Mouse (Mus musculus) hindbrain, embryonic 12.5 days (tissue): ENCODE measurements at regions not wholly inside any gene's neighbourhood (a gene's known extent, or its start where the extent isn't known, plus 50 kb on each side); places are given as distances from the start of the nearest gene placed in this dataset.

ENCODE experiments used
- ATAC-seq: fragments of 200-750 bp; cut with Nextera tagmentation; 2 replicates; pipeline ENCODE4 v1.8.0; 2017; ENCODE audit warnings: moderate TSS enrichment; ENCODE audit not compliant: low FRiP score
- H3K27ac ChIP-seq: fragments of 300-500 bp; sonication (generic); 2 replicates; pipeline ENCODE4 v1.5.1; 2016; ENCODE audit warnings: mild to moderate bottlenecking
- H3K27me3 ChIP-seq: fragments of 300-500 bp; sonication (generic); 2 replicates; pipeline ENCODE4 v1.6.1; 2016; ENCODE audit warnings: mild to moderate bottlenecking
- H3K36me3 ChIP-seq: fragments of 300-500 bp; sonication (generic); 2 replicates; pipeline ENCODE4 v1.6.1; 2016; ENCODE audit warnings: mild to moderate bottlenecking
- H3K4me1 ChIP-seq: fragments of 300-500 bp; sonication (generic); 2 replicates; pipeline ENCODE4 v1.6.1; 2016
- H3K4me2 ChIP-seq: fragments of 300-500 bp; sonication (generic); replicated peaks from 2 replicates; pipeline ENCODE4 v1.6.1; 2016; ENCODE audit warnings: mild to moderate bottlenecking
- H3K4me3 ChIP-seq: fragments of 300-500 bp; sonication (generic); 2 replicates; pipeline ENCODE4 v1.5.1; 2016; ENCODE audit warnings: mild to moderate bottlenecking
- H3K9ac ChIP-seq: fragments of 300-500 bp; sonication (generic); 2 replicates; pipeline ENCODE4 v1.6.1; 2016; ENCODE audit warnings: mild to moderate bottlenecking, moderate library complexity
- H3K9me3 ChIP-seq: fragments of 300-500 bp; sonication (generic); replicated peaks from 2 replicates; pipeline ENCODE4 v1.6.1; 2016; ENCODE audit warnings: mild to moderate bottlenecking
- WGBS: fragments of 180-500 bp; shearing (Covaris S2); methylation state at CpG from one replicate; pipeline ENCODE4 v1.1.7; 2016; 5-methylcytosine and 5-hydroxymethylcytosine counted together

DNA sequence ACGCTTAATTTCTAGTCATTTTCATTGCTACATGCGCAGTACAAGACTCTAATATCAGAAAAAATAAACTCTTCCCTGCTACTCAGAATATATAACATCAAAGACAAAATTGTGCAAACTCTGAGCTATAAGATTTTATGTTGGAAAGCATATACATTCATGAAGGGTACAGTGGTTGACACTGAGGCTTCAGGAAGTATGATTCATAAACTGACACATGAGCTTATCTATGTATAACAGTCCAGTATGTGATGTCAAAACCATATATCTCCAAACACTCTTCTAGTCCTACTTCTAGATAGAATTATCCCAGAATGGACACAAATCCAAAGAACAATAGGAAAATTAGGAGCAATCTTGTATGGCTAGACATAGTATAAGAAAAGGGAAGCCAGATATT, 177.5 kb upstream of the Gm10192 start:
- 94% methylated on average over 2 of the region's 2 CpGs for WGBS
- Histone ChIP-seq H3K9ac (no peak overlapping the region), H3K9me3 (peaks cover 1% of the 10 kb centered on the region; the same call in 1 of the 2 replicates), H3K4me3 (no peak overlapping the region), H3K4me2 (no peak overlapping the region), H3K36me3 (no peaks in the 10 kb centered on the region), H3K4me1 (no peaks in the 10 kb centered on the region), H3K27me3 (no peaks in the 10 kb centered on the region), H3K27ac (no peak overlapping the region)
- ATAC-seq = no peak

DNA sequence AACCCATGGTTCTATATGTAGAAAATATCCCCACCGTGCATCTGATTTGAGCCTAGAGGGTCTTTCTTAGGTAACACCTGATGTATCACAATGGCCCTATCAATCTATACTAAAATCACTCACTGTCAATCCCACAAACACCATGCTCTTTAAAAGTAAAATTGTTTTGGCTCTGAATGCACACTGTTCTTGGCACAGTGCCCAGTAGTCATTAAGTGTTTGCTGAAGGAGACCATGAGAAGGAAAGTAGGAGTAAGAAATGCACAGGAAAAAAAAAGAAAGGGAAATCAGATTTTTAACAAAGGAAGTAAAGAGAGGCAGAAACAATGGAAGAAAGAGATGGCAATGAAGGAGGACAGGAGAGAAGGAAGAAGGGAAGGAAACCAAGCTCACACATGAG, 175.0 kb upstream of the Gm10192 start:
- peaks cover 3% of the 10 kb centered on the region; the same call in 1 of the 2 replicates for H3K9me3 ChIP-seq
- no peaks in the 10 kb centered on the region for H3K36me3 ChIP-seq
- no peak overlapping the region for H3K9ac ChIP-seq
- no peak for ATAC-seq
- 78% methylated on average over 1 of the region's 1 CpGs for WGBS
- H3K4me1 ChIP-seq = no peaks in the 10 kb centered on the region
- no peak overlapping the region for H3K4me3 ChIP-seq
- no peak overlapping the region for H3K27ac ChIP-seq
- no peaks in the 10 kb centered on the region for H3K27me3 ChIP-seq
- H3K4me2 ChIP-seq = no peak overlapping the region

DNA sequence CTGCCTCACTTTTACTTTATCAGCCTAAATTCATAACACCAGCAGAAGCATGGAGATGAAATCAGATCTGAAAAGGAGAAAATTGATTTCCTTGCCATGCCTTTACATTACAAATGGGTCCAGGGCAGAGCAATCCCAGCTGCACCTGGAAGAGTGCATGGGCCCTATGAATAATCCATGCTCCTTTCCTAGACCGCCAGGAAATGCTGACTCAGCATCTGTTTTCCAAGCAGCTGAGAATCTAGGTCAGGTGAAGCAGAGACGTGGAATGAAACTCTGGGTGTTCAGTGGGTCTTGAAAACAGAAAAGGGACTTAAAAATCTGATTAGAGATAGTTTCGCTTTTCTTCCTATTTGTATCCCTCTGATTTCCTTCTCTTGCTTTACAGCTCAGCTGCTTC, 163.8 kb upstream of the Gm10192 start:
- Histone ChIP-seq H3K9me3 (no peaks in the 10 kb centered on the region), H3K9ac (no peak overlapping the region), H3K4me1 (no peaks in the 10 kb centered on the region), H3K4me2 (no peak overlapping the region), H3K27me3 (no peaks in the 10 kb centered on the region), H3K27ac (no peak overlapping the region), H3K4me3 (no peak overlapping the region), H3K36me3 (no peaks in the 10 kb centered on the region)
- no peak for ATAC-seq
- WGBS = 75% methylated on average over 3 of the region's 3 CpGs

DNA sequence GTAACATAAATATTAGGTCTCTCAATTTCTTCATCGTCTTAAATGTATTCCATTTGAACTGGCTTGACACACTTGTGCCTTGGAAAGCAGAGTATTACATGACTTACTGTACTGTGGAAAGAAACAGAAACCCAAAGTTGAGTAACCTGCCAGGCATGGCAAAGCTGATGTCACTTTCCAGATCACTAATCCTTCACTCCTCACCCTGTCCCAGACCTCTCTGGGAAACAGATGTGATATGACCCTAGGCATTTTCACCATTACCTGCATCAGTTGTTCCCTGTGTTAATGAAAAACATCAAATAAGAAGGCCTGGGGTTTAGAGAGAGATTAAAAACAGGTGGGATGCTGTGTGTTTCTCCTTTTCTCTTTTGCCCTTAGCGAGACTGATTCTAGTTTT, 161.4 kb upstream of the Gm10192 start:
- no peak overlapping the region for H3K4me2 ChIP-seq
- H3K4me1 ChIP-seq = no peaks in the 10 kb centered on the region
- H3K9me3 ChIP-seq = no peaks in the 10 kb centered on the region
- H3K4me3 ChIP-seq = no peak overlapping the region
- H3K9ac ChIP-seq = no peak overlapping the region
- 67% methylated on average over 2 of the region's 2 CpGs for WGBS
- no peak for ATAC-seq
- H3K27me3 ChIP-seq = no peaks in the 10 kb centered on the region
- no peak overlapping the region for H3K27ac ChIP-seq
- H3K36me3 ChIP-seq = no peaks in the 10 kb centered on the region

DNA sequence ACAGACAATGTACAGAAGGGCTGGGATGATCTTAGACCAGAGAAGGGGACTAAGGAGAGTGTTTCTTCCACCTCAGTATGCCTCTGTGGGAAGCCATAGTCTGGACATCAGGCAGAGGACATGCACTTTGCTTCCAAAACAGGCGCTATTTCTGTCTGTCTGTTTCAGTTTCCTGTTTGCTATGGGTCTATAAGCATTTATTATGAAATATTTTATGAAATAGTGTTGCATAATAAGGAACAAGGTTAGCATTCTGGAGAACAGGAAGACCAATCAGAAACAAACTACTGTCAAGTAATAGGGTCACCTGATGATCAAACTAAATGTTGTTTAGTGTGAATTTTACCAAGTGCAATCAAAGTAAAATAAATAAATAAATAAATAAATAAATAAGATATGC, 160.4 kb upstream of the Gm10192 start:
- no peak overlapping the region for H3K4me2 ChIP-seq
- H3K27ac ChIP-seq = no peak overlapping the region
- no peak for ATAC-seq
- WGBS = 90% methylated on average over 1 of the region's 1 CpGs
- no peaks in the 10 kb centered on the region for H3K36me3 ChIP-seq
- no peak overlapping the region for H3K9ac ChIP-seq
- no peak overlapping the region for H3K4me3 ChIP-seq
- no peaks in the 10 kb centered on the region for H3K9me3 ChIP-seq
- no peaks in the 10 kb centered on the region for H3K27me3 ChIP-seq
- no peaks in the 10 kb centered on the region for H3K4me1 ChIP-seq
